Mouse (Mus musculus): ENCODE results near the gene Apol7e. TPM values are rescaled to one million over a fixed set of nuclear protein-coding genes. Genes with fewer than 3 reads are reported as not detected.
"Not testable (repeated sequence)": the region's sequence is repeated elsewhere in the genome, so short reads cannot be mapped to it uniquely, and the experiment has no call there.

Apol7e gene
- 0.04 TPM in 1 of 2 replicates, not detected in the other for polyA plus RNA-seq (2012; rRNA removed)

GRCm38 (mm10) chr15:77698656-77699055 is at the start of gene Apol7e:
TSS of gene Apol7e (plus strand) at chr15:77698857.
- not testable (repeated sequence) for DNase-seq (ENCODE audit: low read depth)

DNA sequence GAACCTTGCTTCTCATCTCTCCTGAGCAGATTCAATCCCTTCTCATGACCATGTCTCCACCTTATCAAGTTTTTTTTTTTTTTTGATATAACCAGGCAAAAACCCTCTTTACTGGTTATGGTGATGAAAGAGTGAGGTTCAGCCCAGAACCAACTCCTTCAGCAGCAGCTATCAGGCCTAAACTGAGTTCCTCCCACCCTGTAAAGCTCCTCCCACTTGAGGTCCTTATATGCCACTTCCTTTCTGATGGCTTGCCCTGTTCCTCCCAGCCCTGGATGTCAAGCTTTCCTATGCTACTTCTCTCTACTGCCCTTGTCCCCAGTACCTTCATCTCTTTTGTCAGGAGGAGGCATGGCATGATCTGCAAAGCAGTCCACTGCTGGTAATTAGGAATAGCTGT is 47.5 kb upstream of the Apol7e start:
- DNase-seq (ENCODE audit: low read depth) = not testable (repeated sequence)

DNA sequence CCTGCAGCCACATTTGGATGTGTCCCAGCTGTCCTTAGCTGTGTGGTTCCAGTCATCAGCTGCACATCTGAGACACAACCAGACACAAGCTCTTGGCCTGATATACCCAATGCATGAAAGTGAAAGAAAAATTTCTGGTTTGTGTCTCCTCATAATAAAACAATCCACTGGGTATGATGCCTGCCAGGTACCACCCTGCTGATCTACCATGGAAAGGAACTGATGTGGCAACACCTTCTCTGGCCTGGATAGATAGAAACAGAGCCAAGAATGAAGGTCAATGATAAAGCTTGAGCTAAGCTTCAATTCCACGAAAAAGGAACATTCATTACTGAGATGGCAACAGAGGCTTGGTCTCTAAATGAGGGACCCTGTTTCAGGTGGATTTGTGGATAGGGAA is 38.9 kb upstream of the Apol7e start:
- DNase-seq (ENCODE audit: low read depth) = not testable (repeated sequence)

DNA sequence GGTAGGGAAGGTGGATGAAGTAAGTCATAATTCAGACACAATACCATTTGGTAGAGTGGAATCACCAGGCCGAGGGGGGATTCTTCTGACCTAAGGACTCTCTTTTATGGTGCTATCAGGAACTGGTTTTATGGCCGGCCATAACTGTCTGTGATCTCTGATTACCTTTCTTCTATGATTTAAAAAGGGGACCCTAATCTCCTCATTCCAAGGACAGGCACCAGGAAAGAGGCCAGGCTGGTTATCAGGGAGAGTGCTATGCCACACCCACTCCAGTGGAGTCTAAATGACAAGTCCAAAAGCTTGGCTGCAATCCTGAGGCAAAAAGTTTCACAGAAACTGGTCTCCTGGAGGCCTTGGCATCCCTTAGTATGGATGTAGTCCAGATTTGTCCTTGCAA is 36.8 kb upstream of the Apol7e start:
- DNase-seq (ENCODE audit: low read depth) = not testable (repeated sequence)

DNA sequence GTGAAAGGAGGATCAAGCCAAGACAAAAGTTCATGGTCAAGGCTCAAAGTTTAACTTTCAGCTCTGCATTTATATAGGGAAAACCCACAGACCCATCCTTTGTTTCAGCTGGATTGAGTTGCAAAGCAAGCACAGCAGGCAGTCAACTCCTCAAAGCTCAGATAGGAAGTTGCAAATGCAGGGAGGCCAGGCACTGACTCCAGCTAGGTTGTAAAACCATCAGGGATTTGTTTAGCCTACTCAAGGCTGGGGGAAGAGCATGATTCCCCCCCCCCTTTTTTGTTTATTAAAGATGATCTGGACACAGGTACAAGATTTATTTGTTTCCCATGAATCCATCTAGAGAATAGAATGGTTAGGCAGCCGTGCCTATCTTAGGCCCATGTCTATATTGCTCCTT is 24.6 kb upstream of the Apol7e start:
- DNase-seq (ENCODE audit: low read depth) = not testable (repeated sequence)

DNA sequence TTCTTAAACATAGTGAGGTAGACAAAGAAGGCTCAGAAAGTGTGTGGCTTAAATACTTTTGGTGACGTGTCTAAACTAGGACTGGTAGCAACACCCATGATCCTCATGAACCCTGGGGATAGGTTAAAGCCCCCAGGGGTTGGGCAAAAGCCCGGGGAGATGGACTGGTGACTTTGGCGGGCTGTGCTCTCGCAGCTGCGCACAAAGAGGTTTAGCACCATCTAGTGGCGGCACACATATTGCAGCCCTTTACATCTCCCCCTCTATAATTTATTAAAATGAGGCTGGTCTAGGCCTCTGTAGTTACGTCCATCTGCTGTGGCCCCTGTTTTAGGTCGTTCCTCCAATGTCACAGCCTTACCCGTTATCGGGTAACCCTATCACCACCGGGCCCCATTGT is 14.7 kb upstream of the Apol7e start:
- peak; percentile 56 for TF ChIP-seq CTCF (IDR thresholded peaks at IDR 0.05; ENCODE audit: borderline replicate concordance, extremely low read depth, insufficient read depth, insufficient read length)
- DNase-seq (ENCODE audit: low read depth) = peak; percentile 2

- DNase-seq (ENCODE audit: low read depth) = peak; percentile 54
Observed at GRCm38 (mm10) chr15:77691532-77692311, 6.9 kb upstream of the Apol7e start.

DNA sequence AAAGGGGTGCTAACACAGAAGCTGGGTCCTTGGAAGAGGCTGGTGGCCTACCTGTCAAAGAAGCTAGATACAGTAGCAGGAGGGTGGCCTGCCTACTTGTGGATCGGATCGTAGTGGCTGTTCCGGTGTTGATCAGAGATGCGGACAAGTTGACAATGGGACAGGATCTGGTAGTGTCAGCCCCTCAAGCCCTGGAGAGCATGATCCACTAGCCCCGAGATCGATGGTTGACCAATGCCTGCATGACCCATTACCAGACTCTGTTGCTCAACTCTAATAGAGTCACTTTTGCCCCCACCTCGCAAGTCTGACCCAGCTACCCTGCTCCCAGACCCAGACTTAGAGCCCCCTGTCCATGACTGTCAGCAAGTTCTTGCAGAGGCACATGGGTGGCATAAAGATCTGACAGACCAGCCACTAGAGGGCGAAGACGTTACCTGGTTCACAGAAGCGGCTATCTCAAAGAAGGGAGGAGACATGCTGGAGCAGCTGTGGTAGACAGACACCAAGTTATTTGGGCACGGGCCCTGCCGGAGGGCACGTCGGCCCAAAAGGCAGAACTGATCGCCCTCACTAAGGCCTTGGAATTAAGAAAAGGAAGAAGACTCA is 3.9 kb upstream of the Apol7e start:
- DNase-seq (ENCODE audit: low read depth) = peak; percentile 10
- peak; percentile 33; the same call in 1 of the 2 replicates for TF ChIP-seq CTCF (IDR thresholded peaks at IDR 0.05; ENCODE audit: borderline replicate concordance, extremely low read depth, insufficient read depth, insufficient read length)

DNA sequence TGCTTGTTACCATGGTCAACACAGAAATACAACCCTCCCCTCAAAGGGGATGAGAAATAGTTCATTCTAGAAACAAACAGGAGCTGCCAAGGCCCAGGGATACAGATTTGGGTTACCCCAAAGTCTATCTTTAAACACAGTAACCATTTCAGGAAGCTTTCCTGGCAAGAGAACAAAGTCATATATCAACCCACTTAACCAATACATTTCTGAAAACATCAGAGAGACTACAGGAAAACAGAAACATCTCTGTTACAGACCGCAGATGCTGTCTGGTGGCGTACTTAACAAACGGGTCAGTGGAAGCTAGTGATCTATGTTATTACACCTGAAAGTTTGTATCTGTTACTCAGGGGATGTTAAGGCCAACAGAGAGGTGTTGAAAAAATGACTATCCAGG is 6.6 kb downstream of the Apol7e start:
- not testable (repeated sequence) for DNase-seq (ENCODE audit: low read depth)

GRCm38 (mm10) chr15:77708936-77709335 is 10.3 kb downstream of the Apol7e start:
- peak; percentile 7 for DNase-seq (ENCODE audit: low read depth)

DNA sequence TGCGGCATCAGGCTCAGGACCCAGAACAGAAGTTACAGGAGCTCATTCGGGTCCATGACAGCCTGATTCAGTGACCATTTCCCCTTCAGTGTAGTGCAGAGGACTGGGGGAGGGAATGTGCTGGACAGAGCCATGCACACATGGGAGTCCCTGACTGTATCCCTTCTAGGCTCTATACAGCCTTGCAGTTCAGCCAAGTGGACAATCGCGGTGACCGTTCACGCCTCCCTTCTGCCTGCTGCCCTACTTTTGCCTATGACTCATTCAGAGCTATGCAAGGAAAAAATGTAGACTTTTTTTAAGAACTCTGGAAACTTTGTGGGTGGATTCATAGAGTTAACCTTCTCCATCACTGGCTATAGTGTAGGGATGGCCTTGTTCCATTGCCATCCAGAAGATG is 19.6 kb downstream of the Apol7e start:
- DNase-seq (ENCODE audit: low read depth) = not testable (repeated sequence)

GRCm38 (mm10) chr15:77721509-77721908 is 22.9 kb downstream of the Apol7e start:
- DNase-seq (ENCODE audit: low read depth) = not testable (repeated sequence)

DNA sequence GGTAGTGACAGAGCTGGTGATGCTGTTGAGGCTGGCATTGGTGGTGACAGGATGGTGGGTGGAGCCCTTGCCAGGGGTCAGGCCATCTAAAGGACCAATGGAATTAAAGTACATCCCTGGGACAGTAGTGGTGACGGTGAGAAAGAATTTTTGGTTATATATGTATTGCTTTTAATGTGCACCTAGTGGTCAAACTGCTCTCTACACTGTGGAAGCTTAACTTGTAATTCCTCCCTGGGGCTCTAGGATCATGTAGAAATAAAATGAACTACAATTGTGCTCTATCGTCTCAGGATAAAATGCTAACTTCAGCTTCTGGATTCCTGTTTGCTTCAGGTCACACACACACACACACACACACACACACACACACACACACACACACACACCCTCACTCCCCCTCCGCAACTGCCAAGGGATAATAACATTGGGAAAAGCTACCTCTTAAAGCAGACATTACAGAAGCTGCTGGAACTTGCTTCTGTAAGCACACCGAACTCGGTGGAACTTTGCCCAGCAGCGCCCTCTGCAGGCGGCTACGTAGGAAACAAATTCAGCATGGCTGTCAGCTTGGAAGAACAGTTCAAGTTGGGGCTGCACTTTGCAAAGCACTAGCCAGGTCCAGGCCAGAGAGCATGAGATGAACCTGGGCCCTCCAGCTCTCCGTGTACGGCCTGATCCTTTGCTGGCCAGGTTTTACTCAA is 25.7 kb downstream of the Apol7e start:
- DNase-seq (ENCODE audit: low read depth) = not testable (repeated sequence)

GRCm38 (mm10) chr15:77725393-77726020 is 26.9 kb downstream of the Apol7e start:
- peak; percentile 57 for DNase-seq (ENCODE audit: low read depth)

GRCm38 (mm10) chr15:77727139-77727538 is 28.5 kb downstream of the Apol7e start:
- peak; percentile 45; the same call in 1 of the 2 replicates for TF ChIP-seq CTCF (IDR thresholded peaks at IDR 0.05; ENCODE audit: borderline replicate concordance, extremely low read depth, insufficient read depth, insufficient read length)
- not testable (repeated sequence) for DNase-seq (ENCODE audit: low read depth)

DNA sequence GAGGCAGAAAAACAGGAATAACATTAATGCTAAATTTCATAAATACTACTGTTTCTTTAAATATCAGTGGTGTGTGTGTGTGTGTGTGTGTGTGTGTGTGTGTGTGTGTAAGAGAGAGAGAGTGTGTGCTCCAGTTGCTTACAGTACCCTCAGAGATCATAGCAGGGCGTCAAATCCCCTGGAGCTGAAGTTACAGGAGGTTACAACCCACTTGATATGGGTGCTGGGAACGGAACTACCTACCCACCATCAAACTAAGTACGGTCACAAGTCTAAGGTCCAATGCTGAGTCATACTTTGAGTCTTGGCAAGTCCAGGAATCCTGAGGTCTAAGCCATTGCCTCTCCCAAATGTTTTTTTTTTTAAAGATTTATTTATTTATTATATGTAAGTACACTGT is 29.1 kb downstream of the Apol7e start:
- not testable (repeated sequence) for DNase-seq (ENCODE audit: low read depth)

DNA sequence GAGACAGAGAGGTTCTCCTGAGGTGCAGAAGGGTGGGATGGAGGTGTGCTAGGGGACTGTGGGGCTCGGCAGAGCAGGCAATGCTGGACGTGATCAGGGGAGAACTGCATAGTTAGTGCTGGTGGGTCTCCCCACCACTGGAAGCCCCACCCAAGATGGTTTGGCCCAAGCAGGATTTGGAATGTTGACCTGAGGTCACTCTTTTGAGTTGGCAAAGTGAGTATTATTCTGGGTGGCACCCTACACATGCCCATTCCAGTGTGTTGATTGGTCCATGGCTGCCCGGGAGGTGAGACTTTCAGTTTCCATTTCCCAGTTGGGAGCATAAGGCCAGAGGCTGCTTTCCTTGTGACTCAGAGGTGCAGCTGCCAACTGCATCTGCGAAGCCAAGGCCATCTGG is 30.1 kb downstream of the Apol7e start, which contains the start of gene Apol9b:
Gene Apol9b, plus strand, starts transcription at position 301 of the 400 bp plus-strand sequence.
- not testable (repeated sequence) for DNase-seq (ENCODE audit: low read depth)
